Mouse (Mus musculus): ENCODE results near the gene Cdh1.

GRCm38 (mm10) chr8:106623451-106623850 is 20.3 kb downstream of the Cdh1 start:
- TF ChIP-seq CTCF (IDR thresholded peaks at IDR 0.05; ENCODE audit: low read depth, low read length) (no peak), POLR2A (IDR thresholded peaks at IDR 0.05; ENCODE audit: borderline replicate concordance, low read depth, low read length) (no peak)

Data from bone marrow macrophage, adult 2 months (primary cell).